Mouse (Mus musculus): ENCODE data around the gene Asb14. TPM values are rescaled to one million over a fixed set of nuclear protein-coding genes. Genes with fewer than 3 reads are reported as not detected.
"Not testable (repeated sequence)": the region's sequence is repeated elsewhere in the genome, so short reads cannot be mapped to it uniquely, and the experiment has no call there.

Gene Asb14
- polyA plus RNA-seq, 1 experiment from 2014 or later: 0.26 TPM

DNA sequence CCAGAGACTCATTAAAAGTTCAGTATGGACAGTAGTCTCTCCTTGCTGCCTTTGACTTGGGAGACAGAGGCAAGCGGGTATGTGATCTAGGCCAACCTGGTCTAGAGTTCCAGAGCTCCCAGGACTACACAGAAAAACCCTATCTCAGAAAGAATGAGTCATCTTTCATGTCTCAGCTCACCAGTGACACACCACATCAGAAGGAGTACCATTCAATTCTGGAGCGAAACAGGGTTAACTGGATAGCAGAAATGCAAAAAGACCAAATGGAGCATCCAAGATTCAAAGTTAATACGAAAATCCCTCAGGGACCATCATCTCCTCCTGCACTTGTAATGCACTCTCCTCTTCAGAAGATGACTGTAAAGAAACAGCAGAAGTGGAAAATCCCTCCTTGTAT is 25.0 kb downstream of the Asb14 start:
- Histone ChIP-seq H3K4me2 (replicated peaks; ENCODE audit: low read depth, low read length) (no peak overlapping the region), H3K4me3 (ENCODE audit: low read length) (no peak overlapping the region), H3K27ac (ENCODE audit: low read depth, low read length) (no peak overlapping the region), H3K9ac (ENCODE audit: low read depth, low read length) (no peak overlapping the region), H3K9me3 (ENCODE audit: control insufficient read depth, low read length) (no peaks in the 10 kb centered on the region), H3K27me3 (ENCODE audit: control insufficient read depth, insufficient read depth, low read length) (no peaks in the 10 kb centered on the region), H3K36me3 (ENCODE audit: control insufficient read depth, insufficient read depth, low read length) (peaks cover 29% of the 10 kb centered on the region), H3K4me1 (ENCODE audit: control insufficient read depth, insufficient read depth, low read length) (no peaks in the 10 kb centered on the region)
- no peak for ATAC-seq (ENCODE audit: low FRiP score, low TSS enrichment)
- WGBS: 92% methylated on average over 3 of the region's 3 CpGs

DNA sequence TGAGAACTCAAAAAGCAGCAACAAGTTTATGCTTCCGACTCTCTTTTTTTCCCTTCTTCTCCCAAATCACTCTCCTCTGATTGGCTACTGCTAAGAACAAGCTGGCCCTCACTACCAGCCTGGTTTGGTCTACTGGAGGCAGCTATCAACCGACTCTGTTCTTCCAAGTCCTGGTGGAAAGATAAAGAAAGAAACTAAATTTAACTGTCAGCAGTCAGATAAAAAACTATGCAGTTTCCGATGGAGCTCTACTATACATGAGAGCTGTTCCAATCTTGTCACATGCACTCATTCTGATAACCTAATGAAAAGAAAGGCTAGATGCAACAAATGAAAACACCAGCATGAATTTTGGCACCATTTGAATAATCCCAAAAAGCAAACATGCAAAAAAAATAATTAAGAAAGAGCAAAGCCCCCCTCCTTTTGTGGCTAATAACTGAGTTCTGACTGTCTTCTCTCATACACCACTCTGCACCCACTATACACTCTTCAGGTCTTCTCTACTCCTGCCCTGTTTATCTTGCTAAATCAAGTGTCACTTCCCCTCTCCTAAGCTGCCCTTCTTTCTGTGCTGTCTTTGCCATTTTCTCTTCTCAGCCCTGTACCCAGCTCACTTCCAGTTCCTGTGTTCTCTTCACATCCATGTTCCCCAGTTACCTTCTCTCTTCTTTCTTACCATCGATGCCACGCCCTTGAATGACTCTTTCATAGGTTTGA is 29.5 kb downstream of the Asb14 start:
- Histone ChIP-seq H3K4me3 (ENCODE audit: low read length) (no peak overlapping the region), H3K9me3 (ENCODE audit: control insufficient read depth, low read length) (no peaks in the 10 kb centered on the region), H3K27ac (ENCODE audit: low read depth, low read length) (no peak overlapping the region), H3K27me3 (ENCODE audit: control insufficient read depth, insufficient read depth, low read length) (no peaks in the 10 kb centered on the region), H3K4me1 (ENCODE audit: control insufficient read depth, insufficient read depth, low read length) (no peaks in the 10 kb centered on the region), H3K4me2 (replicated peaks; ENCODE audit: low read depth, low read length) (no peak overlapping the region), H3K36me3 (ENCODE audit: control insufficient read depth, insufficient read depth, low read length) (peaks cover 46% of the 10 kb centered on the region), H3K9ac (ENCODE audit: low read depth, low read length) (no peak overlapping the region)
- no peak for ATAC-seq (ENCODE audit: low FRiP score, low TSS enrichment)
- WGBS: 92% methylated on average over 5 of the region's 5 CpGs

DNA sequence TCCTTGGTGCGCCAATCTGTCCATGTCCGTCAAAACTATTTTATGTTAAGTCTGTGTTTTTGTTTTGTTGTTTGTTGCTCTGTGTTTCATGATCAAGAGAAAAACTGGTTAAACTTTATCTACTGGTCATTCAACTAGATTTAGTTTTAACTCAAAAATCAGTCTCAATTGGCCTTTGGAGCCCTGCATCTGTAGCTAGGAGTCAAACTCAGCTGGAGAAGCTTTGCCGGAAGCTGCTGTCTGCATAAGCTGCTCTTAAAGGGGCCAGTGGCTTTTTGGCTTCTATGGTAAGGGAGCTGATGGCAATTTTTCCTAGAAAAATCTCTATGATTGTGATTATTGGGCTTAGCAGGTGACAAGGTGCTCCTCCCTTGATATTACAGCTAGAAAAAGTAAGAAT is 40.5 kb downstream of the Asb14 start:
- Histone ChIP-seq H3K36me3 (ENCODE audit: control insufficient read depth, insufficient read depth, low read length) (peaks cover 11% of the 10 kb centered on the region; the same call in 1 of the 2 replicates), H3K9me3 (ENCODE audit: control insufficient read depth, low read length) (no peaks in the 10 kb centered on the region), H3K4me3 (ENCODE audit: low read length) (no peak overlapping the region), H3K4me1 (ENCODE audit: control insufficient read depth, insufficient read depth, low read length) (no peaks in the 10 kb centered on the region), H3K9ac (ENCODE audit: low read depth, low read length) (no peak overlapping the region), H3K27me3 (ENCODE audit: control insufficient read depth, insufficient read depth, low read length) (no peaks in the 10 kb centered on the region), H3K27ac (ENCODE audit: low read depth, low read length) (no peak overlapping the region), H3K4me2 (replicated peaks; ENCODE audit: low read depth, low read length) (no peak overlapping the region)
- ATAC-seq (ENCODE audit: low FRiP score, low TSS enrichment): no peak
- WGBS: 88% methylated on average over 3 of the region's 3 CpGs

DNA sequence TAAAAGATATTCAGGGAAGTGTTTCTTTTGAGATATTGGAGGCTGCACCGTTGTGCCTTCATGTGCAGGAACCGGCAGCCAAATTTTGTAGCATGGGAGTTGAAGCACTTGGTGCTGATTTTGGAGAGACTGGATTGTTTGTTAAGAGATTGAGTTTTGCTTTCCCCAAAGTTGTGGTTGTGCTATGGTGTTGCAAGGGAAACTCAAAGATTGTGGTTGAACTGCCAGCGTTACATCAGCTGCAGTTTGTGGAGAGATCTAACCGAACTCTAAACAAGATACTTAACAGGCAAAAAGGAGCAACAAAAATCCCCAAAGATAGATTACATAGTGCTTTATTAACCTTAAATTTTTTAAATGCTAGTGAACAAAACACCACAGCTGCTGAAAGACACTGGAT is 41.2 kb downstream of the Asb14 start:
- Histone ChIP-seq H3K36me3 (ENCODE audit: control insufficient read depth, insufficient read depth, low read length) (peaks cover 17% of the 10 kb centered on the region), H3K4me2 (replicated peaks; ENCODE audit: low read depth, low read length) (no peak overlapping the region), H3K27ac (ENCODE audit: low read depth, low read length) (no peak overlapping the region), H3K9ac (ENCODE audit: low read depth, low read length) (no peak overlapping the region), H3K9me3 (ENCODE audit: control insufficient read depth, low read length) (no peaks in the 10 kb centered on the region), H3K27me3 (ENCODE audit: control insufficient read depth, insufficient read depth, low read length) (no peaks in the 10 kb centered on the region), H3K4me3 (ENCODE audit: low read length) (no peak overlapping the region), H3K4me1 (ENCODE audit: control insufficient read depth, insufficient read depth, low read length) (no peaks in the 10 kb centered on the region)
- 95% methylated on average over 4 of the region's 4 CpGs for WGBS
- no peak for ATAC-seq (ENCODE audit: low FRiP score, low TSS enrichment)

DNA sequence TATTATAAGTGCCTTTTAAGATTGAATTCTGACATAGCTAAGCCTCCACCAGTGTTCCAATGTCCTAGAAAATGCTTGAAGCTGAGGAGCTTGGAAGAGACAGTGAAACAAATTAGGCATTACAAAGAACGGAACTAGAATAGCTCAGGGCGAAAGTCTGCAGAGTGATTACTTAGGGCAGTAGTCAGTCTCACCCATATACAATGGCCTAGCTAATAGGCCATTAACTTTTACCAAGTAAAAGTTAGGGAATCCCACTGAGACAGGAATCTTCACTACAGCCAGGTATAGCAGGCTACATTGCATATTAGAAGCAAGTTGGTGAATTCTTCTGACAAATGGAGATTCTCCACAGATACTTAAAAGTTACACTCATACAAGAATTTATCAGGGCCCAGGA is 61.8 kb downstream of the Asb14 start:
- not testable (repeated sequence) for H3K27me3 ChIP-seq (ENCODE audit: control insufficient read depth, insufficient read depth, low read length); H3K4me3 ChIP-seq (ENCODE audit: low read length); H3K4me2 ChIP-seq (replicated peaks; ENCODE audit: low read depth, low read length); H3K9ac ChIP-seq (ENCODE audit: low read depth, low read length); H3K9me3 ChIP-seq (ENCODE audit: control insufficient read depth, low read length); H3K4me1 ChIP-seq (ENCODE audit: control insufficient read depth, insufficient read depth, low read length); H3K27ac ChIP-seq (ENCODE audit: low read depth, low read length); ATAC-seq (ENCODE audit: low FRiP score, low TSS enrichment)
- WGBS: 73% methylated on average over 2 of the region's 2 CpGs
- H3K36me3 ChIP-seq (ENCODE audit: control insufficient read depth, insufficient read depth, low read length): peaks cover 21% of the 10 kb centered on the region; the same call in 1 of the 2 replicates

DNA sequence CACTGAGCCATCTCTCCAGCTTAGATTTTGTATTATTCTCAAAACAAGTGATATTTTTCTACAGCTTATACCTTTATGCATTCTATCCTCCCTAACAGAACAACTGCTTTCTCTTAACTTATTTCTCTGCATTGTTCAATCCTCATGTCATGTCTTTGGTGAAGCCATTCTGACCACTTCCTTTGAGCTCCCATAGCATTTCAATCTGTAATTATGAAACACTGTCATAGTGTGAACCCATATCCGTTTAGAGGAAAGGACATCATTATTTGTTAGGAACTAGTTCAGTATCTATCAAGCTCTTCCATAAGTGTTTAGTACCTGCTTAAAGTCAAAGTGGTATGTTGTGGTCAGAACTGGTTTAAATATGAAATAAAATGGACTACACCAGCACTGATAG is 66.2 kb downstream of the Asb14 start:
- no peaks in the 10 kb centered on the region for H3K27me3 ChIP-seq (ENCODE audit: control insufficient read depth, insufficient read depth, low read length)
- no peak overlapping the region for H3K4me2 ChIP-seq (replicated peaks; ENCODE audit: low read depth, low read length)
- no peaks in the 10 kb centered on the region for H3K4me1 ChIP-seq (ENCODE audit: control insufficient read depth, insufficient read depth, low read length)
- 79% methylated on average over 1 of the region's 1 CpGs for WGBS
- H3K9ac ChIP-seq (ENCODE audit: low read depth, low read length): no peak overlapping the region
- no peak overlapping the region for H3K27ac ChIP-seq (ENCODE audit: low read depth, low read length)
- H3K36me3 ChIP-seq (ENCODE audit: control insufficient read depth, insufficient read depth, low read length): peaks cover 25% of the 10 kb centered on the region; the same call in 1 of the 2 replicates
- H3K4me3 ChIP-seq (ENCODE audit: low read length): no peak overlapping the region
- no peak for ATAC-seq (ENCODE audit: low FRiP score, low TSS enrichment)
- H3K9me3 ChIP-seq (ENCODE audit: control insufficient read depth, low read length): no peaks in the 10 kb centered on the region

Other genes with a start within 250 kb of the Asb14 start
- 11.3 and 12.5 TPM in 2 replicates for gene Pde12, start 224.7 kb upstream of the Asb14 start, polyA plus RNA-seq (2014; fragmentation: Nextera tagmentation; extraction: Ambion mirVana)
- gene Dnah12, start 201.3 kb upstream of the Asb14 start, polyA plus RNA-seq (2014; fragmentation: Nextera tagmentation; extraction: Ambion mirVana): 0.01 and 0.06 TPM in 2 replicates
- 48.8 and 55.6 TPM in 2 replicates for gene Appl1, start 76.7 kb downstream of the Asb14 start, polyA plus RNA-seq (2014; fragmentation: Nextera tagmentation; extraction: Ambion mirVana)
- gene Hesx1, start 99.9 kb downstream of the Asb14 start, polyA plus RNA-seq (2014; fragmentation: Nextera tagmentation; extraction: Ambion mirVana): 0.99 and 1.4 TPM in 2 replicates
- 6.8 and 9.2 TPM in 2 replicates for gene Il17rd, start 144.4 kb downstream of the Asb14 start, polyA plus RNA-seq (2014; fragmentation: Nextera tagmentation; extraction: Ambion mirVana)
- gene Arhgef3, start 220.3 kb downstream of the Asb14 start, polyA plus RNA-seq (2014; fragmentation: Nextera tagmentation; extraction: Ambion mirVana): 7.7 and 15.0 TPM in 2 replicates

All from kidney, embryonic 14.5 days (tissue).